Mouse (Mus musculus) liver (tissue): ENCODE measurements around the gene Terb1.

Source experiments
- DNase-seq: peaks from one replicate; pipeline ENCODE4 v3.0.0-alpha.2; 2020; ENCODE audit warnings: mixed read lengths

Terb1 gene

GRCm38 (mm10) chr8:104410628-104411273 lies 99.0 kb downstream of the Terb1 start:
- no peak for DNase-seq

- DNase-seq: no peak
Observed at GRCm38 (mm10) chr8:104408328-104409110, 101.2 kb downstream of the Terb1 start.

GRCm38 (mm10) chr8:104406340-104407128 lies 103.2 kb downstream of the Terb1 start:
- DNase-seq: no peak

GRCm38 (mm10) chr8:104405430-104406187 lies 104.1 kb downstream of the Terb1 start:
- DNase-seq: no peak

GRCm38 (mm10) chr8:104403596-104403995 lies 106.1 kb downstream of the Terb1 start:
- no peak for DNase-seq
